Mouse (Mus musculus) MEL (cell line): ENCODE measurements at regions not wholly inside any gene's neighbourhood (a gene's known extent, or its start where the extent isn't known, plus 50 kb on each side); places are given as distances from the start of the nearest gene placed in this dataset.

ENCODE experiments used
- CHD1 ChIP-seq: IDR thresholded peaks from 2 replicates; pipeline ENCODE4 v1.6.1; 2012; ENCODE audit warnings: low read depth, mild to moderate bottlenecking, inconsistent platforms, low read length, improper control_type of control experiment
- CHD2 ChIP-seq: IDR thresholded peaks from 2 replicates; pipeline ENCODE4 v1.6.1; 2011; ENCODE audit warnings: low read length, improper control_type of control experiment
- CTCF ChIP-seq, 3 experiments: IDR thresholded peaks in 2 of 3; conservative IDR thresholded peaks in 1 of 3; 2 replicates each; pipeline ENCODE4 v1.5.1; 2011 to 2012; ENCODE audit warnings: low read length in 3 of 3, low read depth in 2 of 3, mild to moderate bottlenecking in 2 of 3, improper control_type of control experiment in 1 of 3, inconsistent platforms in 1 of 3, mixed read lengths in 1 of 3, moderate library complexity in 1 of 3; ENCODE audit not compliant: control insufficient read depth in 1 of 3, insufficient read depth in 1 of 3, poor library complexity in 1 of 3, severe bottlenecking in 1 of 3
- E2F4 ChIP-seq: IDR thresholded peaks from 2 replicates; pipeline ENCODE4 v1.6.1; 2011; ENCODE audit warnings: low read depth, low read length, improper control_type of control experiment, borderline replicate concordance
- EP300 ChIP-seq, 2 experiments: IDR thresholded peaks; 2 replicates each; pipeline ENCODE4 v1.6.1; 2011; ENCODE audit warnings: improper control_type of control experiment in 2 of 2, low read length in 2 of 2, low read depth in 1 of 2, mild to moderate bottlenecking in 1 of 2
- GATA1 ChIP-seq: IDR thresholded peaks from 2 replicates; pipeline ENCODE4 v1.6.1; 2011; ENCODE audit warnings: low read depth, low read length, improper control_type of control experiment
- JUND ChIP-seq: IDR thresholded peaks from 2 replicates; pipeline ENCODE4 v1.6.1; 2011; ENCODE audit warnings: low read depth, mild to moderate bottlenecking, improper control_type of control experiment, low read length
- MAZ ChIP-seq: IDR thresholded peaks from 2 replicates; pipeline ENCODE4 v1.6.1; 2012; ENCODE audit warnings: low read depth, mild to moderate bottlenecking, inconsistent platforms, low read length, improper control_type of control experiment
- POLR2A ChIP-seq, 2 experiments: IDR thresholded peaks; 2 replicates each; pipeline ENCODE4 v1.6.1; 2011 to 2012; ENCODE audit warnings: low read length in 2 of 2, mild to moderate bottlenecking in 2 of 2, control low read depth in 1 of 2, improper control_type of control experiment in 1 of 2, low read depth in 1 of 2, moderate library complexity in 1 of 2; ENCODE audit not compliant: control insufficient read depth in 1 of 2, insufficient read depth in 1 of 2, poor library complexity in 1 of 2
- SMC3 ChIP-seq: IDR thresholded peaks from 2 replicates; pipeline ENCODE4 v1.6.1; 2011; ENCODE audit warnings: low read depth, low read length, improper control_type of control experiment
- TAL1 ChIP-seq: IDR thresholded peaks from 2 replicates; pipeline ENCODE4 v1.6.1; 2012; ENCODE audit warnings: mild to moderate bottlenecking, inconsistent platforms, low read length, moderate library complexity, mixed read lengths
- ZC3H11A ChIP-seq: IDR thresholded peaks from 2 replicates; pipeline ENCODE4 v1.6.1; 2012; ENCODE audit warnings: low read depth, mild to moderate bottlenecking, inconsistent platforms, low read length, improper control_type of control experiment

DNA sequence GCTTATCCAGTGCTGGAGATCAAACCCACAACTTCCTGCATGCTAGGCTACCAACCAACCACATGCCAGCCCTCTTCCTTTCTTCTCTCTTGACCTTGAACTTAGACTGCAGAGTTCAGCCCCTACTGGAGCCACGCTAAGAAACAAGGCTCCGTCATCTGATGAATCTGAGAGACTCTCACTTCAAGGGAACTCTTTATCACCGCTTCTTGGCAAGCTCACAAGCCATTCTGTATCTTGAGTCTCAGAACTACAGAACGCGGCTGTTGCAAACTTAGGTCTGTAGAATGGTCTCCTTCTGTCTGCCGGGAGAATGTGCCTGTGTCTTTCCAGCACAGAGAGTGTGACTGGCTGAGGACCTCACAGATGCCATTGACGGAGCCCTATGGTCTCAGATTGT, 69.1 kb upstream of the Kazn start:
- no peak for TF ChIP-seq EP300 (IDR thresholded peaks at IDR 0.05; ENCODE audit: low read depth in 1 of 2, low read length in 2 of 2)
- no peak for TF ChIP-seq CHD1
- no peak for TF ChIP-seq POLR2A (IDR thresholded peaks at IDR 0.05; ENCODE audit: control insufficient read depth in 1 of 2, insufficient read depth in 1 of 2, low read depth in 1 of 2, low read length in 2 of 2, poor library complexity in 1 of 2)
- no peak for TF ChIP-seq TAL1
- TF ChIP-seq MAZ, result no peak
- TF ChIP-seq GATA1, result no peak
- no peak for TF ChIP-seq ZC3H11A
- TF ChIP-seq CTCF (IDR thresholded peaks at IDR 0.05 in 2 of 3, conservative IDR thresholded peaks at IDR 0.05 in 1 of 3; ENCODE audit: control insufficient read depth in 1 of 3, insufficient read depth in 1 of 3, low read depth in 2 of 3, low read length in 3 of 3, poor library complexity in 1 of 3, severe bottlenecking in 1 of 3), result no peak
- TF ChIP-seq SMC3, result no peak
- no peak for TF ChIP-seq JUND
- no peak for TF ChIP-seq CHD2
- no peak for TF ChIP-seq E2F4
